Mouse (Mus musculus): ENCODE data around the gene Lrrc25.
A peak's percentile ranks its signal among the peaks of the same experiment; 100 is the strongest.

Lrrc25 gene

GRCm38 (mm10) chr8:70648164-70648442 is 32.1 kb downstream of the Lrrc25 start:
- no peak for DNase-seq (ENCODE audit: low read depth)

DNA sequence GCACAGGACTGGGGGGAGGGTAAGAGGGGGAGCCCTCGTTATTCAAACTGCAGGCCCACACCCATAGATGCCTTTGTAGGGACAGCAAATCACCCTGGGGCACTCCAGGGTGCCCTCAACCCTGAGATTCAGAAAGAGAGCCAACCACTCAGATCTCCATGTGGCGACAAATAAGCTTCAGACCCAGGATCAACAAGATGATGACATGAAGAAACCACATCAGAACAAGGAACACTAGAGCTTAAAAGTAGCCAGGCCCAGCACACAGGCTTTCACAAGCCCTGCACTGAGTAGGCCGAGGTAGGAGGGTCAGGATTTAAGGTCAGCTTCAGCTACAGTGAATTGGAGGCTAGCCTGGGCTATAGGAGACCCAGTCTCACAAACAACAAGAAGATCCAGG is 33.0 kb downstream of the Lrrc25 start:
- DNase-seq (ENCODE audit: low read depth), result no peak

DNA sequence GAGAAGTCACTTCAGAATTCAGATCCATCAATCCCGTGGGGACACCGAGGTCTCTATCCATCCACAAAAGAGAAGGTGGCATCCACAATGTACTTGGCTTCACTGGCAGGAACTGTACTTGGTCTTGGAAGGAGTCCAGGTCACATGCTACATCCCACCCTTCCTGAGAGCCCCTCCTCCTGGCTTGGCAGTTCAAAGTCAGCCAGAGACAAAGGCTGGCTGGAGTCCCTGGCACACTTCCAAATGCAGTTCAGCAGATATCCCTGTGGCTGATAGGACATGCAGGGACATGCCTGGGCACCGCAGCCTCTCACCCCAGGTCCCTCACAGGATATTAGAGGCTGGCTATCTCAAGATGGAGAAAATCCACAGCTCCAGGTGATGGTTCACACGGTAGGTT is 33.4 kb downstream of the Lrrc25 start:
- no peak for DNase-seq (ENCODE audit: low read depth)

DNA sequence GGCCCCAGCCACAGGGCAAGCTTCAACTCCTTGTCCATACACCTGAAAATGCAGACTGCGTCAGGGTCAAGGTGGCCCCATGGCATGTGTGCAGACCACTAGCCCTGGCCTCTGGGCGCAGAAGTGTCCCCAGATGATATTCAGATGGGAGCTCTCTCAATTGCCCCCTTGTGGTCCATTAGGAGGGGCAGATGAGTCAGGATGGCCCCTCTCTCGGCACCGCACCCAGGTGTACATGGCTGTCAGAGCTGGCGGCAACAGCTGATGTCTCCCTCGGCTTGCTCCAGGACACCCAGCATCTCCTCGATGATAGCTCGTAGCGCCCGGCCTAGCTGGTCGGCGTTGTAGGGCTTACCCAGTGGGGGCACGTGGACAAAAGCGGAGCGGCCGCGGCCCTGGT is 34.4 kb downstream of the Lrrc25 start:
- DNase-seq (ENCODE audit: low read depth), result no peak

GRCm38 (mm10) chr8:70653226-70653625 is 37.3 kb downstream of the Lrrc25 start:
- no peak for DNase-seq (ENCODE audit: low read depth)

DNA sequence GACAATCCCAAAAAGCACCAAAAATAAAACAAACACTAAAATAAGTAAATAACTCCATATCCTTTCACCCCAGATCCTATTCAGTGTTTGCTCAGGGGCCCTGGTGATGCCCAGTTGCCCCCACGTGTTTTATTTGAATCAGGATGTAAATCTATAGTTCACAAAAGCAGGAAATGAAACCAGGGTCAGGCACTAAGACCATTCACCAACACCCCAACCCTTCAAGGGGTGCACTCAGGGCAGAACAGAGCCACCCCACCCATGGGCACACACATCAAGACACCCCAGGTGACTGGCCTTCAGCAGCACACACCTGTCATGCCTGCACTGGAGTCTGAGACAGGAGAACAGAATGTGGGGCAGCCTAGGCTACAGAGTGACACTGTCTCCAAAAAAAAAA is 38.2 kb downstream of the Lrrc25 start:
- no peak for DNase-seq (ENCODE audit: low read depth)

GRCm38 (mm10) chr8:70655469-70655868 is 39.5 kb downstream of the Lrrc25 start:
- no peak for DNase-seq (ENCODE audit: low read depth)

DNA sequence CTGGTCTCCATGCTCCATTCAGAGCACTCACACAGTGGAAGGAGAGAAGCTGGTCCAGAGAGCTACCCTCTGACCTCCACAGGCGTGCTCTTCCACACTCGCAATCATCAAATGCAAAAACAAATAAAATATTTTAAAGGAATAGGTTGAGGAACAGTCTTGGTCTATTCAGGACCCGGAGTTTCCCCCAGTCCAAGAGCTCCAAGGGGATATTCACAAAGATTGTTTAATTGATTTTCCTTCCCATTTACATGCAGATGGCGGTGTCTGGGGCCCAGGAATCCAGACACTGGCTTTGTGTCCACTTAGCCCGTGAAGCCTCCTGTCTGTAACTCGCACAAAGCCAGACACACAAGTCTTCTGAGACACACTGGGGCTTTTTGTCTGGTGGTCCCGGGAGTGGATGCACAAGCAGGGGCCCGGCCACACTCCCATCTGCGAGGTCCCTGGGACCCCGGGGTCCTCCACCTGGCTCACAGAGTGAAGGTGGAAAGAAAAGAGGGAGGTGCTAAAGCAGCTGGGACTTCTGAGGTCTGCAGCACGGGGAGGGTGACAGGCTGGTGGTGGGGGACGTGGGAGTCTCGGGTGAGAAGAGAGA is 40.3 kb downstream of the Lrrc25 start:
- no peak for DNase-seq (ENCODE audit: low read depth)

- DNase-seq (ENCODE audit: low read depth), result no peak
Measured at GRCm38 (mm10) chr8:70657214-70657613, 41.3 kb downstream of the Lrrc25 start.

GRCm38 (mm10) chr8:70657739-70658138 is 41.8 kb downstream of the Lrrc25 start:
- DNase-seq (ENCODE audit: low read depth), result no peak

- no peak for DNase-seq (ENCODE audit: low read depth)
Measured at GRCm38 (mm10) chr8:70658897-70659603, 43.1 kb downstream of the Lrrc25 start.

DNA sequence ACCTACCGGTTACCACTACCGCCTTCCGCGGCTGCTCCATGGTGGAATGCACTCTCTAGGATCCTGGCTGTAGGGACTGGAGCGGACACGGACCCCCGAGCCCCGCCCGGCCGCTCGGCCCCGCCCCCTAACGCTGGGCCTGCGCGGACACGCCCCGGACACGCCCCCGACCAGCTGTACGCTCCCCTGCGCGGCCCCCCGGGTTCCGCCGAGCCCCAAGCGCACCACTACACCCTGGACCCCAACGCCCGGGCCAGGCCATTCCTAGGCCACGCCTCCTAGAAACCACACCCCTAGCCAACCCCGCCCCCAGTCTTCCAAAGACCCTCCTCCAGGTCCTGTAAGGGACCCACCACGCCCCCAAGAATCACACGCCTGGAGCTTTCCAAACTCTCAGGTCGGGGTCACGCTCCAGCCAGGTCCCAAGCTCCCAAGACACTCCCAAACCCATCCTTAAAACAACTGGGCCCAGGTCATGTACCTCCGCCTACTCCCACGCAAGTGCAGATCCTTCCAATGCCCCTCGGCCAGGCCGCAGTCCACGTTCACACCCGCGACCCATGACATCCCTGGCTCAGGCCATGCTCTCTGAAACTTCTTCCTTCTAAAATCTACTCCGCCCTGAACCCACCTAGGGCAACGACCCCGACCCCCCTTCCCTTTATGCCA is 43.8 kb downstream of the Lrrc25 start:
- DNase-seq (ENCODE audit: low read depth), result peak; percentile 74

- DNase-seq (ENCODE audit: low read depth), result no peak
Measured at GRCm38 (mm10) chr8:70660273-70660725, 44.3 kb downstream of the Lrrc25 start, which contains the start of gene Pgpep1. TSS of gene Pgpep1 (minus strand) at chr8:70660388.

DNA sequence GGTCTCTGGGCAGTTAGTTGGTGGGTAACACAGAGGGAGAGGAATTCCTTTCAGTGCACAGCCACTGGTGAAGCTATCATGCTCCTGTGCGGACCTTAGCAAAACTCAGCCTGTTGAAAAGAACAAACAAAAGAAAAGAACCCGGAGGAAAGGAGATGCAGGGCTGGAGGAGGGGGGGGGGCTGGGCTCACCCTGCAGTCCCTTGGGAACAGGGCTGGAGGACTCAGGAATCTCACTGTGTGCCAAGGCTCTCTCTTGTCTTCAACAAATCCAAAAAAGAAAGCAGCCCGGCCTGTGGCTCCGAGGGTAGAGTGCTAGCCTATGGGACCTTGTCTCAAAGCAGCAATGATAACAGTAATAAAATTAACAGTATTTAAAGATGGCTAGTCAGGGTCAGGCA is 47.7 kb downstream of the Lrrc25 start:
- no peak for DNase-seq (ENCODE audit: low read depth)

GRCm38 (mm10) chr8:70664631-70665030 is 48.7 kb downstream of the Lrrc25 start:
- DNase-seq (ENCODE audit: low read depth), result no peak

DNA sequence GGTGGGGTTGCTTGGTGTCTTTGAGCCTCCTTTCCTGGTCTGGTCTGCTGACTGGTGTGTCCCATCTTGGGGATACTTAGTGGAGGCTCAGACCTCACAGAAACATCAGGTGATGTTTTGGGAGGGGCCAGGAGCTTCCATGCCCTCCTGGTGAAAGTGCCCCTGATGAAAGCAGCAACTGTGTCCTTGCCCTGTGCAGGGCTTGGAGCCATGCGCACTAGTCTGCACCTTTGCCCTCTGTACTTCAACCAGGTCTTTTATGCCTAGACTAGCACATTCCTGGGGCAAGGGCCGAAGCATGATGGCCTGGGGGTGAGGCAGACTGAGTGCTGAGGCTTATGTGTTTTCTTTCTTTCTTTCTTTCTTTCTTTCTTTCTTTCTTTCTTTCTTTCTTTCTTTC is 49.6 kb downstream of the Lrrc25 start:
- DNase-seq (ENCODE audit: low read depth), result no peak

GRCm38 (mm10) chr8:70667071-70667470 is 51.1 kb downstream of the Lrrc25 start:
- no peak for DNase-seq (ENCODE audit: low read depth)
